Mouse (Mus musculus) cortical plate, adult 2 months (tissue): ENCODE measurements around the gene Skor1. TPM values are rescaled to one million over a fixed set of nuclear protein-coding genes. Genes with fewer than 3 reads are reported as not detected.

Experiments used
- H3K27ac ChIP-seq: fragments of 200-500 bp; 2 replicates; pipeline ENCODE4 v1.5.1; 2012; ENCODE audit warnings: low read length, control low read depth, inconsistent platforms; ENCODE audit not compliant: insufficient read depth
- H3K4me1 ChIP-seq: fragments of 200-500 bp; 2 replicates; pipeline ENCODE4 v1.6.1; 2011; ENCODE audit warnings: low read length; ENCODE audit not compliant: control insufficient read depth, insufficient read depth
- H3K4me3 ChIP-seq: fragments of 200-500 bp; 2 replicates; pipeline ENCODE4 v1.5.1; 2011; ENCODE audit warnings: mild to moderate bottlenecking, low read length, control low read depth; ENCODE audit not compliant: insufficient read depth
- CTCF ChIP-seq: fragments of 200-500 bp; IDR thresholded peaks from 2 replicates; pipeline ENCODE4 v1.5.1; 2011; ENCODE audit warnings: mild to moderate bottlenecking, control low read depth, low read length; ENCODE audit not compliant: insufficient read depth; ENCODE audit errors: extremely low read depth
- POLR2A ChIP-seq: fragments of 200-500 bp; IDR thresholded peaks from 2 replicates; pipeline ENCODE4 v1.6.1; 2011; ENCODE audit warnings: mild to moderate bottlenecking, low read length, control low read depth; ENCODE audit not compliant: insufficient read depth; ENCODE audit errors: extremely low read depth
- polyA plus RNA-seq: library from polyadenylated mRNA; depleted of rRNA; stranded (reverse); fragments of >200 nt; gene quantifications from 2 replicates; pipeline ENCODE4 v1.2.3, GENCODE M21; 2012

Gene Skor1
- polyA plus RNA-seq, 1 experiment = 0.15 TPM

GRCm38 (mm10) chr9:63136241-63136640, 12.5 kb downstream of the Skor1 start:
- Histone ChIP-seq H3K4me1 (peaks cover 2% of the 10 kb centered on the region; the same call in 1 of the 2 replicates), H3K27ac (no peak overlapping the region), H3K4me3 (no peak overlapping the region)
- TF ChIP-seq POLR2A (no peak), CTCF (no peak)

GRCm38 (mm10) chr9:63135801-63136200, 13.0 kb downstream of the Skor1 start:
- TF ChIP-seq POLR2A (no peak), CTCF (peak; percentile 74)
- H3K4me3 ChIP-seq = no peak overlapping the region
- H3K27ac ChIP-seq = no peak overlapping the region
- peaks cover 2% of the 10 kb centered on the region; the same call in 1 of the 2 replicates for H3K4me1 ChIP-seq

GRCm38 (mm10) chr9:63135356-63135755, 13.4 kb downstream of the Skor1 start:
- TF ChIP-seq CTCF (no peak), POLR2A (no peak)
- Histone ChIP-seq H3K27ac (no peak overlapping the region), H3K4me1 (peaks cover 2% of the 10 kb centered on the region; the same call in 1 of the 2 replicates), H3K4me3 (no peak overlapping the region)

- Histone ChIP-seq H3K27ac (no peak overlapping the region), H3K4me3 (peak overlapping the region; percentile 55), H3K4me1 (peaks cover 2% of the 10 kb centered on the region; the same call in 1 of the 2 replicates)
- no peak for TF ChIP-seq POLR2A
- TF ChIP-seq CTCF = no peak
These were observed 15.1 kb downstream of the Skor1 start for GRCm38 (mm10) chr9:63133659-63134058.

GRCm38 (mm10) chr9:63132673-63133601, 15.8 kb downstream of the Skor1 start:
- peak; percentile 95 for TF ChIP-seq POLR2A
- TF ChIP-seq CTCF = no peak
- Histone ChIP-seq H3K27ac (peak overlapping the region; percentile 57), H3K4me1 (peaks cover 2% of the 10 kb centered on the region; the same call in 1 of the 2 replicates), H3K4me3 (peak overlapping the region; percentile 55)

- H3K4me1 ChIP-seq = peaks cover 2% of the 10 kb centered on the region; the same call in 1 of the 2 replicates
- no peak for TF ChIP-seq POLR2A
- no peak for TF ChIP-seq CTCF
- peak overlapping the region; percentile 57 for H3K27ac ChIP-seq
- H3K4me3 ChIP-seq = peak overlapping the region; percentile 55
These were observed 16.7 kb downstream of the Skor1 start for GRCm38 (mm10) chr9:63131957-63132602.

- TF ChIP-seq POLR2A (no peak), CTCF (no peak)
- no peak overlapping the region for H3K27ac ChIP-seq
- no peak overlapping the region for H3K4me3 ChIP-seq
- peaks cover 2% of the 10 kb centered on the region; the same call in 1 of the 2 replicates for H3K4me1 ChIP-seq
These were observed 19.1 kb downstream of the Skor1 start for GRCm38 (mm10) chr9:63129641-63130041.

GRCm38 (mm10) chr9:63124512-63124911, 24.2 kb downstream of the Skor1 start:
- Histone ChIP-seq H3K4me1 (no peaks in the 10 kb centered on the region), H3K27ac (no peak overlapping the region)

More at GRCm38 (mm10) chr9:63124512-63124911, 24.2 kb downstream of the Skor1 start:
- no peak overlapping the region; the same call in 1 of the 2 replicates for H3K4me3 ChIP-seq
- no peak for TF ChIP-seq CTCF
- TF ChIP-seq POLR2A = no peak
